Mouse (Mus musculus) spleen, adult 2 months (tissue): ENCODE results near the gene Rap1a.

Experiments
- CTCF ChIP-seq: fragments of 200-500 bp; IDR thresholded peaks from 2 replicates; pipeline ENCODE4 v1.5.1; 2011; ENCODE audit warnings: mild to moderate bottlenecking, inconsistent platforms; ENCODE audit not compliant: insufficient read depth, insufficient read length, insufficient replicate concordance; ENCODE audit errors: extremely low read depth
- POLR2A ChIP-seq: fragments of 200-500 bp; IDR thresholded peaks from 2 replicates; pipeline ENCODE4 v1.6.1; 2011; ENCODE audit warnings: low read depth, low read length, inconsistent platforms

GRCm38 (mm10) chr3:105815236-105815904 is 14.2 kb upstream of the Rap1a start:
- TF ChIP-seq POLR2A (no peak), CTCF (no peak)
